In the genomic region with DNA sequence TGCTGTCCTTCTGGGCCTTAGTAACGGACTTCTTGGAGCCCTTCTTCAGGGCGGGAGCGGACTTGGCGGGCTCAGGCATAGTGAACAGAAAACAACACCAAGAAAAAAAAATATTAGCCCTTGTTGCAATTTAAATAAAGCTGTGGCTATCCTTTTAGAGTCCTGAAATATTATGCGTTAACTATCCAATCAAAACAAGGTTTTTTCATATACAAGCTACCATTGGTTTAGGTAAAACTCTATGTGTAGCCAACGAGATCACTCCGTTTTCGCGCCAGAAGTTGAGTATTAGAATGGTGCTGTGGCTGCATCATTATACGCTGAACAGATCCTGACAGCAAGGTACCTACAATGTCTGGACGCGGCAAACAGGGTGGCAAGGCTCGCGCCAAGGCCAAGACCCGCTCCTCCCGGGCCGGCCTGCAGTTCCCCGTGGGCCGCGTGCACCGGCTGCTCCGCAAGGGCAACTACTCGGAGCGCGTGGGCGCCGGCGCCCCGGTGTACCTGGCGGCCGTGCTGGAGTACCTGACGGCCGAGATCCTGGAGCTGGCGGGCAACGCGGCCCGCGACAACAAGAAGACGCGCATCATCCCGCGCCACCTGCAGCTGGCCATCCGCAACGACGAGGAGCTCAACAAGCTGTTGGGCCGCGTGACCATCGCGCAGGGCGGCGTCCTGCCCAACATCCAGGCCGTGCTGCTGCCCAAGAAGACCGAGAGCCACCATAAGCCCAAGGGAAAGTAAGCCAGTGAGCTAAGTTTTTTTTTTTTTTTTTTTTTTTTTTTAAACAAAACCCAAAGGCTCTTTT, we compare ENCODE assay signal across 8 mouse cellular contexts. TPM values are rescaled to one million over a fixed set of nuclear protein-coding genes. Genes with fewer than 3 reads are reported as not detected.
DNase-seq lines count a peak whose midpoint lies in the region; ATAC-seq and TF ChIP-seq lines count a peak whose summit lies in the region.
"Not testable (repeated sequence)": the region's sequence is repeated elsewhere in the genome, so short reads cannot be mapped to it uniquely, and the experiment has no call there.

A gene (plus strand): TSS at position 347 of the 808 bp plus-strand sequence.

- peak; percentile 97 for DNase-seq in 3T3-L1 (ENCODE audit: low read depth, low spot score)
- DNase-seq in adrenal gland, postnatal 36 days: peak; percentile 61 to 67
- peak; percentile 68 for DNase-seq in heart, adult 8-10 months (ENCODE audit: low spot score)
- DNase-seq in kidney, adult 2 months: peak; percentile 70
- DNase-seq in limb, embryonic 11.5 days (ENCODE audit: low spot score): peak; percentile 87
- DNase-seq in midbrain, embryonic 10.5 days (ENCODE audit: low spot score): peak; percentile 84
- peak; percentile 52 for DNase-seq in skeletal muscle tissue, adult 2 months (ENCODE audit: low read depth, low spot score)

- TF ChIP-seq CTCF in kidney, adult 2 months (conservative IDR thresholded peaks at IDR 0.05; ENCODE audit: insufficient read depth, insufficient read length, low read depth, low read length): not testable (repeated sequence)

- ATAC-seq in embryonic facial prominence, embryonic 13.5 days (ENCODE audit: insufficient number of reproducible peaks, insufficient read depth, low FRiP score, low TSS enrichment, low read depth): peak; percentile 43
- peak; percentile 53; the same call in 1 of the 2 replicates for ATAC-seq in limb, embryonic 11.5 days (ENCODE audit: insufficient number of reproducible peaks, low FRiP score, low TSS enrichment, low read depth)

- not testable (repeated sequence) for H3K36me3 ChIP-seq in embryonic facial prominence, embryonic 13.5 days; kidney, adult 2 months (ENCODE audit: control insufficient read depth, insufficient read depth, low read length); limb, embryonic 11.5 days (ENCODE audit: control insufficient read depth, insufficient read depth, low read length); midbrain, embryonic 10.5 days

- peak within 1 kb of the TSS; percentile 84 for H3K9ac ChIP-seq in embryonic facial prominence, embryonic 13.5 days
- peak within 1 kb of the TSS; percentile 84 for H3K9ac ChIP-seq in limb, embryonic 11.5 days (ENCODE audit: low read length)

- H3K9me3 ChIP-seq in embryonic facial prominence, embryonic 13.5 days; limb, embryonic 11.5 days (ENCODE audit: control insufficient read depth, low read length); midbrain, embryonic 10.5 days (replicated peaks): not testable (repeated sequence)

- under 1% methylated on average over 28 of the region's 53 CpGs for WGBS in embryonic facial prominence, embryonic 13.5 days
- under 1% methylated on average over 25 of the region's 53 CpGs for WGBS in kidney, adult 2 months
- WGBS in limb, embryonic 11.5 days: under 1% methylated on average over 23 of the region's 53 CpGs
- under 1% methylated on average over 31 of the region's 53 CpGs for WGBS in midbrain, embryonic 10.5 days

- H3K27ac ChIP-seq in embryonic facial prominence, embryonic 13.5 days: peak within 1 kb of the TSS; percentile 97
- not testable (repeated sequence) for H3K27ac ChIP-seq in kidney, adult 2 months (ENCODE audit: insufficient read depth, low read depth, low read length)
- peak within 1 kb of the TSS; percentile 94 for H3K27ac ChIP-seq in limb, embryonic 11.5 days (replicated peaks; ENCODE audit: low read depth, low read length)
- H3K27ac ChIP-seq in midbrain, embryonic 10.5 days (replicated peaks): peak within 1 kb of the TSS; percentile 97

- peak within 1 kb of the TSS; percentile 54 for H3K4me3 ChIP-seq in embryonic facial prominence, embryonic 13.5 days
- H3K4me3 ChIP-seq in kidney, adult 2 months (ENCODE audit: insufficient read depth, low read depth, low read length): peak within 1 kb of the TSS; percentile 50; the same call in 1 of the 2 replicates
- H3K4me3 ChIP-seq in limb, embryonic 11.5 days (ENCODE audit: low read depth, low read length): peak within 1 kb of the TSS; percentile 47
- H3K4me3 ChIP-seq in midbrain, embryonic 10.5 days: peak within 1 kb of the TSS; percentile 65

- peaks cover 36% of the 10 kb centered on the region for H3K4me1 ChIP-seq in embryonic facial prominence, embryonic 13.5 days
- H3K4me1 ChIP-seq in kidney, adult 2 months (ENCODE audit: control insufficient read depth, insufficient read depth, low read length): peaks cover 11% of the 10 kb centered on the region; the same call in 1 of the 2 replicates
- peaks cover 15% of the 10 kb centered on the region for H3K4me1 ChIP-seq in limb, embryonic 11.5 days (ENCODE audit: control insufficient read depth, insufficient read depth, low read length)
- H3K4me1 ChIP-seq in midbrain, embryonic 10.5 days: peaks cover 54% of the 10 kb centered on the region

- peak within 1 kb of the TSS; percentile 66 for H3K4me2 ChIP-seq in embryonic facial prominence, embryonic 13.5 days
- H3K4me2 ChIP-seq in limb, embryonic 11.5 days (ENCODE audit: low read depth, severe bottlenecking): peak within 1 kb of the TSS; percentile 75

- H3K27me3 ChIP-seq in embryonic facial prominence, embryonic 13.5 days; kidney, adult 2 months (replicated peaks; ENCODE audit: control insufficient read depth, insufficient read depth, low read length); limb, embryonic 11.5 days (ENCODE audit: control insufficient read depth, insufficient read depth, low read length); midbrain, embryonic 10.5 days (ENCODE audit: low read depth, poor library complexity, severe bottlenecking): not testable (repeated sequence)

- not testable (repeated sequence) for TF ChIP-seq POLR2A in kidney, adult 2 months (IDR thresholded peaks at IDR 0.05; ENCODE audit: low read depth, low read length)

RNA-seq across cellular contexts. Expression of the gene that starts here (rescaled TPM):
- 10 to 100 TPM; 49.7 to 55.2 TPM for total RNA-seq in adrenal gland, postnatal 36 days (2021)
- polyA plus RNA-seq in embryonic facial prominence, embryonic 13.5 days (2015; fragmentation: Nextera tagmentation; extraction: Ambion mirVana): 6.6 and 13.4 TPM in 2 replicates
- 10 to 100 TPM in 1 of 4 experiments, 1 to 10 TPM in 3; 2.4 to 17.9 (median 5.5) TPM for total RNA-seq in heart, adult 8-10 months (2022)
- 4.3 and 8.0 TPM in 2 replicates for polyA plus RNA-seq in kidney, adult 2 months (2012; rRNA removed)
- polyA plus RNA-seq in limb, embryonic 11.5 days (2014; fragmentation: Nextera tagmentation; extraction: Ambion mirVana): 5.1 and 7.9 TPM in 2 replicates
- 4.7 and 9.5 TPM in 2 replicates for polyA plus RNA-seq in midbrain, embryonic 10.5 days (2016; fragmentation: Nextera tagmentation; extraction: Ambion mirVana)
